In the genomic region with DNA sequence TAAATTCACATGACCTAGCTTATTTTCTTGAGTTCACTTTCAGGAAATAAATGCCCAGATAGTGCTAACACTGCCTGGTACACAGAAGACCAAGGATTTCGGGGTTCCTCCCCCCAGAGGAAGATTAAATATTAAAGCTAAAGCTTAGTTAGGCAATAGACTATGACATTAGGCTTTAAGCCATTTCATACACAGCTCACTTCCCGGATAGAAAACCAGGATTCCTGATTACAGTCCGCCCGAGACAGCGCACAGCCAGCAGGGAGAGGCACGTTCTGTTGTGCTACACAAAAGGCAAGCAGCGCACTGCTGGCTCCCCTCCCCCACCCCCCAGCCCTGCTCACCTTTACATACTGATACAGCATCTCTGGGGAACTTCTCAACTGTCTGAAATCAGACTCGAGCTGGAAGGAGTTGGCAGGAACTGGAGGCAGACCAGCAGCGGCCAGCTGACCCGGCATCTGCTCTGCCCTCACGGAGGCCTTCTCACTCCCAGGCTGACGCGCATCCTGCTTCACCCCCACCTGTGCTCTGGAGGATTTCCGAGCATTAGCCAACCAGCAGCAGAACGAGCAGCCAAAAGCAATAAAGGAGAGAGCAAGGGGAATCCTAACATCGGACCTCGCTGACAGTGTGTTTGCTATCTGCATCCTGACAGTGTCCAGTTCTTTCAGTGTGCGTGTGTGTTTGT, we compare ENCODE assay signal across 11 mouse cellular contexts. TPM values are rescaled to one million over a fixed set of nuclear protein-coding genes. Genes with fewer than 3 reads are reported as not detected.
DNase-seq lines count a peak whose midpoint lies in the region; ATAC-seq and TF ChIP-seq lines count a peak whose summit lies in the region.
"Had no signal": no experiment of that assay in that cellular context is flagged by ENCODE, and none has a peak within 500 bp of the region (broad histone marks: within the 10 kb centered on the region; RNA-seq: fewer than 3 reads in every experiment).

No protein-coding gene starts in this region.

- TF ChIP-seq POLR2A in brain, embryonic 14.5 days (IDR thresholded peaks at IDR 0.05; ENCODE audit: borderline replicate concordance, extremely low read depth, insufficient read depth, insufficient read length, poor library complexity, severe bottlenecking), result no peak

- no peak for ATAC-seq in intestine, embryonic 15.5 days
- no peak for ATAC-seq in intestine, postnatal 0 days
- peak; percentile 51 for ATAC-seq in Patski

- no peak for TF ChIP-seq CTCF in intestine, postnatal 0 days (IDR thresholded peaks at IDR 0.05; ENCODE audit: low read depth)
- no peak for TF ChIP-seq CTCF in Patski (IDR thresholded peaks at IDR 0.05)
- TF ChIP-seq CTCF in brain, embryonic 14.5 days (IDR thresholded peaks at IDR 0.05; ENCODE audit: borderline replicate concordance, extremely low read depth, insufficient read depth, insufficient read length), result no peak
- TF ChIP-seq CTCF in layer of hippocampus, adult 2 months (conservative IDR thresholded peaks at IDR 0.05), result no peak

- H3K36me3 ChIP-seq in intestine, embryonic 15.5 days, result peaks cover 41% of the 10 kb centered on the region
- H3K36me3 ChIP-seq in intestine, postnatal 0 days (ENCODE audit: control insufficient read depth, insufficient read depth), result peaks cover 61% of the 10 kb centered on the region

- DNase-seq in Patski (ENCODE audit: low read depth, low spot score), result no peak
- DNase-seq in brain, embryonic 14.5 days (ENCODE audit: low read depth), result peak; percentile 38
- DNase-seq in kidney, postnatal 10 days, result peak; percentile 37
- no peak for DNase-seq in thymus, postnatal 25 days
- DNase-seq in layer of hippocampus, adult 2 months (ENCODE audit: low spot score in 2 of 2), result no peak
- DNase-seq: lung, adult 18-20 months; right cerebral cortex, postnatal 14 days had no signal

- no peaks in the 10 kb centered on the region for H3K4me1 ChIP-seq in intestine, embryonic 15.5 days (replicated peaks)
- no peaks in the 10 kb centered on the region for H3K4me1 ChIP-seq in intestine, postnatal 0 days (replicated peaks; ENCODE audit: control insufficient read depth, insufficient read depth, low read length)
- H3K4me1 ChIP-seq: forebrain, embryonic 10.5 days had no signal

- no peaks in the 10 kb centered on the region for H3K9me3 ChIP-seq in intestine, embryonic 15.5 days
- H3K9me3 ChIP-seq in intestine, postnatal 0 days (ENCODE audit: control insufficient read depth), result no peaks in the 10 kb centered on the region
- H3K9me3 ChIP-seq: forebrain, embryonic 10.5 days; G1E had no signal

- CTCF ChIA-PET in Patski (lab: Charles Lee), result interaction anchor here (1.2 to 2.3 kb wide), 4 partner anchors 11 to 16 kb away, joined by 4 to 7 read pairs (median 5); no protein-coding TSS in a partner anchor

- H3K27me3 ChIP-seq in intestine, embryonic 15.5 days (replicated peaks), result no peaks in the 10 kb centered on the region
- no peaks in the 10 kb centered on the region for H3K27me3 ChIP-seq in intestine, postnatal 0 days (replicated peaks; ENCODE audit: control insufficient read depth, insufficient read depth, low read length)
- H3K27me3 ChIP-seq in Patski, result no peaks in the 10 kb centered on the region

- POLR2A ChIA-PET in Patski (lab: Charles Lee), result interaction anchor here (0.6 to 1.3 kb wide), 2 partner anchors 13 to 102 kb away, joined by 3 to 4 read pairs; no protein-coding TSS in a partner anchor

- H3K4me3 ChIP-seq in intestine, embryonic 15.5 days (replicated peaks), result no peak overlapping the region
- H3K4me3 ChIP-seq in intestine, postnatal 0 days (ENCODE audit: low read depth, low read length), result no peak overlapping the region
- H3K4me3 ChIP-seq in layer of hippocampus, adult 2 months, result no peak overlapping the region
- H3K4me3 ChIP-seq: forebrain, embryonic 10.5 days had no signal

- no peak overlapping the region for H3K4me2 ChIP-seq in intestine, embryonic 15.5 days (replicated peaks)
- no peak overlapping the region for H3K4me2 ChIP-seq in intestine, postnatal 0 days (replicated peaks; ENCODE audit: low read depth)

- 69% methylated on average over 18 of the region's 18 CpGs for WGBS in intestine, embryonic 15.5 days
- 75% methylated on average over 18 of the region's 18 CpGs for WGBS in intestine, postnatal 0 days

- in situ Hi-C loops in Patski (cut with MboI; ENCODE audit: low pct_unique_long_range_greater_than_20kb), result no loop called here

- peak overlapping the region; percentile 5; the same call in 1 of the 2 replicates for H3K27ac ChIP-seq in intestine, embryonic 15.5 days
- H3K27ac ChIP-seq in intestine, postnatal 0 days (ENCODE audit: low read depth, low read length), result no peak overlapping the region; the same call in 1 of the 2 replicates
- H3K27ac ChIP-seq in layer of hippocampus, adult 2 months, result no peak overlapping the region
- H3K27ac ChIP-seq: forebrain, embryonic 10.5 days had no signal

- H3K9ac ChIP-seq in intestine, embryonic 15.5 days, result no peak overlapping the region
- H3K9ac ChIP-seq in intestine, postnatal 0 days (ENCODE audit: low read depth, low read length), result no peak overlapping the region

RNA-seq across cellular contexts. Expression of gene Rpap3, which starts 25.5 kb away (rescaled TPM):
- polyA plus RNA-seq in intestine, embryonic 15.5 days (2015; fragmentation: Nextera tagmentation; extraction: Ambion mirVana), result 19.8 and 24.0 TPM in 2 replicates
- polyA plus RNA-seq in intestine, postnatal 0 days (2015; fragmentation: Nextera tagmentation; extraction: Ambion mirVana), result 11.8 and 12.0 TPM in 2 replicates
- 32.9 TPM for polyA plus RNA-seq in Patski (2021)
- 22.4 and 26.0 TPM in 2 replicates for polyA plus RNA-seq in brain, embryonic 14.5 days (2012; rRNA removed)
- 10 to 100 TPM; 25.6 to 25.9 TPM for total RNA-seq in layer of hippocampus, adult 2 months (2021)

RNA-seq across cellular contexts. Expression of gene Endou, which starts 51.0 kb away (rescaled TPM):
- polyA plus RNA-seq in intestine, embryonic 15.5 days (2015; fragmentation: Nextera tagmentation; extraction: Ambion mirVana), result 0.09 and 0.21 TPM in 2 replicates
- polyA plus RNA-seq in intestine, postnatal 0 days (2015; fragmentation: Nextera tagmentation; extraction: Ambion mirVana), result 0.40 and 0.42 TPM in 2 replicates
- 0.17 TPM for polyA plus RNA-seq in Patski (2021)
- polyA plus RNA-seq in brain, embryonic 14.5 days (2012; rRNA removed), result 0.90 and 1.3 TPM in 2 replicates
- total RNA-seq in layer of hippocampus, adult 2 months (2021), result under 1 TPM; 0.59 to 0.96 TPM
- polyA plus RNA-seq: G1E had no signal

Comparison
In these comparisons a context has a peak if more than half of its experiments do, and no peak if none do; other contexts are left out.
1. DNase-seq: peak in brain, embryonic 14.5 days (single experiment) and kidney, postnatal 10 days (single experiment); none in Patski (single experiment), thymus, postnatal 25 days (single experiment) and layer of hippocampus, adult 2 months (0 of 2).